Mouse (Mus musculus) liver, adult (tissue): ENCODE results near the gene Zfp512b.

Experiments
- GATA4 ChIP-seq: IDR thresholded peaks from 2 replicates; pipeline ENCODE4 v1.6.1; 2014; ENCODE audit warnings: mild to moderate bottlenecking, low read length; ENCODE audit not compliant: insufficient replicate concordance

Zfp512b gene

GRCm38 (mm10) chr2:181570921-181571595, 21.5 kb downstream of the Zfp512b start:
- no peak for TF ChIP-seq GATA4

- no peak for TF ChIP-seq GATA4
Measured at GRCm38 (mm10) chr2:181570375-181570774, 22.2 kb downstream of the Zfp512b start.

GRCm38 (mm10) chr2:181569856-181570255, 22.7 kb downstream of the Zfp512b start:
- no peak for TF ChIP-seq GATA4

GRCm38 (mm10) chr2:181568272-181569008, 24.2 kb downstream of the Zfp512b start:
- no peak for TF ChIP-seq GATA4

GRCm38 (mm10) chr2:181567338-181567737, 25.3 kb downstream of the Zfp512b start:
- no peak for TF ChIP-seq GATA4

- no peak for TF ChIP-seq GATA4
Measured at GRCm38 (mm10) chr2:181553772-181554171, 38.8 kb downstream of the Zfp512b start.

GRCm38 (mm10) chr2:181550233-181550632, 42.4 kb downstream of the Zfp512b start:
- no peak for TF ChIP-seq GATA4

- no peak for TF ChIP-seq GATA4
Measured at GRCm38 (mm10) chr2:181548682-181549081, 43.9 kb downstream of the Zfp512b start.

- no peak for TF ChIP-seq GATA4
Measured at GRCm38 (mm10) chr2:181548227-181548626, 44.4 kb downstream of the Zfp512b start.

GRCm38 (mm10) chr2:181546142-181546541, 46.5 kb downstream of the Zfp512b start:
- no peak for TF ChIP-seq GATA4

- no peak for TF ChIP-seq GATA4
Measured at GRCm38 (mm10) chr2:181541761-181542380, 50.7 kb downstream of the Zfp512b start.

GRCm38 (mm10) chr2:181537444-181538047, 55.1 kb downstream of the Zfp512b start:
- TF ChIP-seq GATA4: no peak

- TF ChIP-seq GATA4: no peak
Measured at GRCm38 (mm10) chr2:181536410-181536809, 56.2 kb downstream of the Zfp512b start.

- no peak for TF ChIP-seq GATA4
Measured at GRCm38 (mm10) chr2:181532589-181532988, 60.0 kb downstream of the Zfp512b start.
